Mouse (Mus musculus): ENCODE measurements at regions not wholly inside any gene's neighbourhood (a gene's known extent, or its start where the extent isn't known, plus 50 kb on each side); places are given as distances from the start of the nearest gene placed in this dataset.

DNA sequence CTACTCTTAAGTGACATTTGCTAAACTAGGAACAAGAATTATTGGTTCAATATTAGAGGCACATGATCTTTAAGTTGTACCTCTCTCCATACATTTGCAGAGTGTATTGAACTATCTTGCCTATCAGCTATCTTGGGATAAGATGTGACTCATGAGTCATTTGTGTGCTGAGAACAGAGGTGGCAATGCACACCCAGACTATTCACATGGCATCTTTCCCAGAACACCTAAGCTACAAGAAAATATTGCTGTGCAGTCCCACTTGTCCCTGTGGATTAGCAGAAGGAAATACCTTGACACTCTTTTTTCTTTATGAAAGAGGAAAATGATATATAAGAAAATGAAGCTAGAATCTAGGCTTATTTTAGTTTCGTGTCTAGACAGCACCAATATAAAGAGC, 104.8 kb upstream of the Grm3 start:
- Histone ChIP-seq H3K4me1 (ENCODE audit: control insufficient read depth, insufficient read depth, low read length) (no peaks in the 10 kb centered on the region), H3K9me3 (replicated peaks; ENCODE audit: control insufficient read depth, low read length) (no peaks in the 10 kb centered on the region), H3K27me3 (replicated peaks; ENCODE audit: control insufficient read depth, insufficient read depth, low read length) (no peaks in the 10 kb centered on the region), H3K4me3 (ENCODE audit: low read depth, low read length) (no peak overlapping the region), H3K4me2 (ENCODE audit: low read length) (no peak overlapping the region), H3K27ac (ENCODE audit: low read depth, low read length) (no peak overlapping the region), H3K36me3 (ENCODE audit: control insufficient read depth, insufficient read depth, low read length) (no peaks in the 10 kb centered on the region), H3K9ac (ENCODE audit: low read length) (no peak overlapping the region)
- ATAC-seq (no peak), DNase-seq (ENCODE audit: low spot score) (no peak)
- 88% methylated on average over 1 of the region's 1 CpGs for WGBS

DNA sequence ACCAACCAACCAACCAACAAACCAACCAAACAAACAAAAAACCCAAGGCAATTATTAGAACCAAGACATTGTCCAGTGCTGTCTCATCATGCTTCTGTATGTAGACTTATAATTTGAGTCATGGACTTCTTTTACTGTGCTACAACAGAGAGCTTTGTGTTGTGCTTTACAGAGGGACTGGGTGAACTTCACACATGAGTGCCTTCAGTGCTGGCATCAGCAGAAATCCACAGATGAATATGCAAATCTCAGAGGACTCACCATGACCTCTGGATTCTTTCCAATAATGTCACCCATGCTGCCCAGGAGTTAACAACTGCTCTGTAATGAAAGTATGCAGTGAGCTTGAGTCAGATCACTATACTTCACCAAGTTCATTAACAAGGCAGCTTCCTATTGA, 76.7 kb upstream of the Grm3 start:
- DNase-seq (ENCODE audit: low spot score) (no peak), ATAC-seq (no peak)
- Histone ChIP-seq H3K27ac (ENCODE audit: low read depth, low read length) (no peak overlapping the region), H3K9me3 (replicated peaks; ENCODE audit: control insufficient read depth, low read length) (no peaks in the 10 kb centered on the region), H3K4me2 (ENCODE audit: low read length) (no peak overlapping the region), H3K36me3 (ENCODE audit: control insufficient read depth, insufficient read depth, low read length) (no peaks in the 10 kb centered on the region), H3K4me3 (ENCODE audit: low read depth, low read length) (no peak overlapping the region), H3K27me3 (replicated peaks; ENCODE audit: control insufficient read depth, insufficient read depth, low read length) (no peaks in the 10 kb centered on the region), H3K9ac (ENCODE audit: low read length) (no peak overlapping the region), H3K4me1 (ENCODE audit: control insufficient read depth, insufficient read depth, low read length) (no peaks in the 10 kb centered on the region)

DNA sequence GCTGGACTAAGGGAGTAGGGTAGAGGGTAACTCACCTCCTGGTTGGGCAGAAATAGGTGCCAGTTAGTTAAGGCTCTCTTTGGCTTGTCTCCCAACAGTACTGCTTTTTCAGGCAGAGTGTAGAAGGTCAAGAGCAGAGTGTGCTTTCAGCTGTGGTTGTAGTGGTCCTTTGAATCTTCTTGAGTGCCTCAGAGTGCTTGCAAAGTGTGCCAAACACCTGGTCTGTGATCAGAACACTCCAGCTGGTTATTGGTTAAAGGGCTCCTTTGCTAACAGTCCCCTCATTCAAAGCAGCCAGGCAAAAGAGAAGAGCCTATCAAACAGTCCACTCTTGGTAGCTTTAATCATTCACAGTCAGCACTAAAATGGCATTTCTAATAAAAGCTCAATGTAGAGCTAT, 56.1 kb upstream of the Grm3 start:
- H3K4me2 ChIP-seq (ENCODE audit: low read length) = no peak overlapping the region
- H3K9me3 ChIP-seq (replicated peaks; ENCODE audit: control insufficient read depth, low read length) = no peaks in the 10 kb centered on the region
- ATAC-seq = no peak
- H3K4me3 ChIP-seq (ENCODE audit: low read depth, low read length) = no peak overlapping the region
- H3K27ac ChIP-seq (ENCODE audit: low read depth, low read length) = no peak overlapping the region
- H3K9ac ChIP-seq (ENCODE audit: low read length) = no peak overlapping the region
- no peaks in the 10 kb centered on the region for H3K36me3 ChIP-seq (ENCODE audit: control insufficient read depth, insufficient read depth, low read length)
- peak; percentile 10 for DNase-seq (ENCODE audit: low spot score)
- H3K4me1 ChIP-seq (ENCODE audit: control insufficient read depth, insufficient read depth, low read length) = no peaks in the 10 kb centered on the region
- no peaks in the 10 kb centered on the region for H3K27me3 ChIP-seq (replicated peaks; ENCODE audit: control insufficient read depth, insufficient read depth, low read length)
